Mouse (Mus musculus) C2C12 (cell line): ENCODE measurements around the gene Kcnd3. TPM values are rescaled to one million over a fixed set of nuclear protein-coding genes. Genes with fewer than 3 reads are reported as not detected.

Experiments
- H3K27me3 ChIP-seq: one replicate; pipeline ENCODE4 v1.6.1; 2011; ENCODE audit not compliant: control insufficient read depth, insufficient read depth, insufficient read length
- H3K36me3 ChIP-seq: one replicate; pipeline ENCODE4 v1.6.1; 2011; ENCODE audit not compliant: control insufficient read depth, insufficient read depth
- H3K4me3 ChIP-seq: one replicate; pipeline ENCODE4 v1.5.1; 2011; ENCODE audit warnings: mild to moderate bottlenecking, control low read depth; ENCODE audit not compliant: poor library complexity, insufficient read depth, severe bottlenecking
- H3K79me2 ChIP-seq: one replicate; pipeline ENCODE4 v1.6.1; 2011; ENCODE audit not compliant: control insufficient read depth, insufficient read depth
- H3K79me3 ChIP-seq: one replicate; pipeline ENCODE4 v1.6.1; 2011; ENCODE audit warnings: low read depth, control low read depth
- H3ac ChIP-seq: one replicate; pipeline ENCODE3; 2011; ENCODE audit warnings: low read depth; ENCODE audit not compliant: control insufficient read depth, insufficient read length
- CEBPB ChIP-seq: IDR thresholded peaks from one replicate; pipeline ENCODE4 v1.6.1; 2011; ENCODE audit warnings: low read depth, mild to moderate bottlenecking, control low read depth, moderate library complexity
- CTCF ChIP-seq: IDR thresholded peaks from one replicate; pipeline ENCODE4 v1.5.1; 2011; ENCODE audit not compliant: control insufficient read depth, insufficient read depth, insufficient read length
- FOSL1 ChIP-seq: IDR thresholded peaks from one replicate; pipeline ENCODE4 v1.8.0; 2011; ENCODE audit warnings: mild to moderate bottlenecking, low read length; ENCODE audit not compliant: poor library complexity, insufficient read depth, severe bottlenecking
- MAX ChIP-seq: IDR thresholded peaks from one replicate; pipeline ENCODE4 v1.6.1; 2011; ENCODE audit warnings: mild to moderate bottlenecking, control low read depth
- MYOD1 ChIP-seq: IDR thresholded peaks from one replicate; pipeline ENCODE4 v1.6.1; 2011; ENCODE audit warnings: low read depth; ENCODE audit not compliant: control insufficient read depth, insufficient read length
- MYOG ChIP-seq: IDR thresholded peaks from one replicate; pipeline ENCODE4 v1.6.1; 2011; ENCODE audit not compliant: control insufficient read depth, insufficient read length; ENCODE audit errors: extremely low read depth
- USF1 ChIP-seq: IDR thresholded peaks from one replicate; pipeline ENCODE4 v1.6.1; 2011; ENCODE audit warnings: low read depth, mild to moderate bottlenecking, control low read depth, moderate library complexity
- polyA plus RNA-seq: library from polyadenylated mRNA; unstranded; fragments of >200 nt; fragmentation: generic; extraction: Trizol; gene quantifications from one replicate; pipeline ENCODE4 v1.2.1, GENCODE M21; 2012; ENCODE audit warnings: missing spikeins

The Kcnd3 gene
- polyA plus RNA-seq, 1 experiment = 0.01 TPM

GRCm38 (mm10) chr3:105655031-105655585 is 203.0 kb downstream of the Kcnd3 start:
- TF ChIP-seq CEBPB (no peak), USF1 (no peak), FOSL1 (no peak), MYOG (no peak), CTCF (no peak), MAX (no peak), MYOD1 (no peak)
- Histone ChIP-seq H3K36me3 (no peaks in the 10 kb centered on the region), H3K27me3 (peaks cover 24% of the 10 kb centered on the region), H3K79me2 (no peaks in the 10 kb centered on the region), H3ac (no peak overlapping the region), H3K4me3 (no peak overlapping the region), H3K79me3 (no peaks in the 10 kb centered on the region)

- TF ChIP-seq MYOG = no peak
- no peak for TF ChIP-seq FOSL1
- TF ChIP-seq MYOD1 = no peak
- no peak for TF ChIP-seq CTCF
- no peak for TF ChIP-seq USF1
- Histone ChIP-seq H3K36me3 (no peaks in the 10 kb centered on the region), H3K4me3 (no peak overlapping the region), H3K27me3 (peaks cover 9% of the 10 kb centered on the region), H3ac (no peak overlapping the region), H3K79me3 (no peaks in the 10 kb centered on the region), H3K79me2 (no peaks in the 10 kb centered on the region)
Measured at GRCm38 (mm10) chr3:105660530-105660929, 208.4 kb downstream of the Kcnd3 start.

GRCm38 (mm10) chr3:105663043-105663442 is 210.9 kb downstream of the Kcnd3 start:
- Histone ChIP-seq H3ac (no peak overlapping the region), H3K27me3 (peaks cover 14% of the 10 kb centered on the region), H3K79me2 (no peaks in the 10 kb centered on the region), H3K36me3 (no peaks in the 10 kb centered on the region), H3K4me3 (no peak overlapping the region), H3K79me3 (no peaks in the 10 kb centered on the region)
- no peak for TF ChIP-seq FOSL1
- TF ChIP-seq MYOG = no peak
- no peak for TF ChIP-seq MAX
- TF ChIP-seq CTCF = no peak
- TF ChIP-seq USF1 = no peak
- TF ChIP-seq MYOD1 = no peak
- TF ChIP-seq CEBPB = no peak

- no peak overlapping the region for H3ac ChIP-seq
- H3K27me3 ChIP-seq = peaks cover 15% of the 10 kb centered on the region
- TF ChIP-seq CEBPB (no peak), MYOG (no peak), CTCF (no peak), MAX (no peak), USF1 (no peak), MYOD1 (no peak), FOSL1 (no peak)
- H3K4me3 ChIP-seq = no peak overlapping the region
- H3K36me3 ChIP-seq = no peaks in the 10 kb centered on the region
- H3K79me3 ChIP-seq = no peaks in the 10 kb centered on the region
- no peaks in the 10 kb centered on the region for H3K79me2 ChIP-seq
Measured at GRCm38 (mm10) chr3:105665105-105665765, 213.1 kb downstream of the Kcnd3 start.

- no peaks in the 10 kb centered on the region for H3K79me3 ChIP-seq
- no peak overlapping the region for H3ac ChIP-seq
- H3K4me3 ChIP-seq = no peak overlapping the region
- no peaks in the 10 kb centered on the region for H3K36me3 ChIP-seq
- H3K27me3 ChIP-seq = peaks cover 15% of the 10 kb centered on the region
- H3K79me2 ChIP-seq = no peaks in the 10 kb centered on the region
- TF ChIP-seq MYOD1 (no peak), CEBPB (no peak), USF1 (no peak), MAX (no peak), MYOG (no peak), FOSL1 (no peak), CTCF (no peak)
Measured at GRCm38 (mm10) chr3:105666996-105667523, 214.9 kb downstream of the Kcnd3 start.

GRCm38 (mm10) chr3:105668161-105668560 is 216.0 kb downstream of the Kcnd3 start:
- Histone ChIP-seq H3K79me2 (no peaks in the 10 kb centered on the region), H3K79me3 (no peaks in the 10 kb centered on the region), H3K4me3 (no peak overlapping the region), H3K36me3 (no peaks in the 10 kb centered on the region), H3ac (no peak overlapping the region), H3K27me3 (peaks cover 15% of the 10 kb centered on the region)
- TF ChIP-seq CEBPB (no peak), USF1 (no peak), MAX (no peak), MYOG (no peak), MYOD1 (no peak), CTCF (no peak), FOSL1 (no peak)
